In the genomic region with DNA sequence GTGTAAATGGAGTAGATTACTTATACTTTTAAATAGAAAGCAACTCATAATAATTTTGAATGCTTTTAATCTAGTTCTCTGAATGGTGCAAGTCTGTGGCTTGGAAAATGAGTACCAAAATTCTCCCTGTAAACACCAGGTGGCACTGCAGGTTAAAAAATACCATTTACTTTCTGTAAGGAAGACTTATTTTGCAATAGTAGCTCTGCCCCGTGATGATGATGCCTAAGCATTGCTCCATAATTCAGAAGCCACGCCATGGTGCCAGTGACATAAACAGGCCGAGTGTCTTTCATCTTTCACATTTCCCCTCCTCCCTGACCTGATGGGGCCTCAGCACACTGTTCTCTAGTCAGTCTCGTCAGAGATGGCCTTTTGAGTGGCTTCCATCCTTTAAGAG, we compare ENCODE assay signal across 8 mouse cellular contexts. TPM values are rescaled to one million over a fixed set of nuclear protein-coding genes. Genes with fewer than 3 reads are reported as not detected.
DNase-seq lines count a peak whose midpoint lies in the region; TF ChIP-seq lines count a peak whose summit lies in the region.
"Had no signal": no experiment of that assay in that cellular context is flagged by ENCODE, and none has a peak within 500 bp of the region (broad histone marks: within the 10 kb centered on the region; RNA-seq: fewer than 3 reads in every experiment).

No protein-coding gene starts in this region.

- DNase-seq in kidney, adult 9 months: peak; percentile 64
- no peak for DNase-seq in kidney, adult 18-20 months
- peak; percentile 12 to 13 for DNase-seq in B cell, adult 2 months
- no peak for DNase-seq in ES-E14 (ENCODE audit: low read depth, low spot score)
- peak; percentile 47 for DNase-seq in forelimb bud, embryonic 11.5 days (ENCODE audit: low read depth, low spot score)
- DNase-seq in lung, postnatal 36 days: peak; percentile 86
- DNase-seq in spleen, postnatal 10 days (ENCODE audit: low spot score in 2 of 2): no peak

- no peak overlapping the region for H3K9ac ChIP-seq in ES-E14 (ENCODE audit: insufficient read depth, low read depth, low read length, poor library complexity, severe bottlenecking)

- no peaks in the 10 kb centered on the region; the same call in 1 of the 2 replicates for H3K36me3 ChIP-seq in ES-E14 (ENCODE audit: control insufficient read depth, insufficient read depth, low read length, poor library complexity, severe bottlenecking)

- no peaks in the 10 kb centered on the region for H3K9me3 ChIP-seq in ES-E14 (ENCODE audit: control insufficient read depth, insufficient read depth, low read depth, low read length)

- no peak overlapping the region for H3K4me3 ChIP-seq in ES-E14 (ENCODE audit: insufficient read depth in 1 of 2, low read depth in 1 of 2, low read length in 2 of 2, poor library complexity in 1 of 2, severe bottlenecking in 1 of 2)
- H3K4me3 ChIP-seq: erythroblast, embryonic 14.5 days had no signal

- H3K27ac ChIP-seq in ES-E14 (ENCODE audit: insufficient read depth, low read depth, low read length, poor library complexity, severe bottlenecking): no peak overlapping the region

- in situ Hi-C loops in ES-E14 (cut with MboI; ENCODE audit: low sequenced_read_pairs in 2 of 2, unreplicated experiment in 2 of 2): loop anchor here in 1 of 2 experiments (10.0 kb wide), 1 partner anchor 636 kb away; no protein-coding TSS in a partner anchor

- H3K4me1 ChIP-seq in ES-E14 (ENCODE audit: control insufficient read depth in 2 of 2, insufficient read depth in 2 of 2, low read length in 2 of 2, poor library complexity in 1 of 2): peaks cover 2 to 8% of the 10 kb centered on the region in 2 experiments; a peak in 2 of 4 replicates

TF ChIP-seq in ES-E14, 5 proteins besides CTCF, POLR2A, EP300 and RAD21:
- TF ChIP-seq MAFK (IDR thresholded peaks at IDR 0.05; ENCODE audit: insufficient read depth, low read depth, low read length) (no peak), ZC3H11A (IDR thresholded peaks at IDR 0.05; ENCODE audit: borderline replicate concordance, low read depth, low read length) (0 out of 2 replicates have a peak, but pooled peaks have one; percentile 2)
TF ChIP-seq in ES-E14: peak in this region for 1.

RNA-seq across cellular contexts. Expression of a gene that starts 21.6 kb away (rescaled TPM):
- total RNA-seq in ES-E14 (2012; rRNA removed): 14.1 and 16.3 TPM in 2 replicates

Comparison
In these comparisons a context has a peak if more than half of its experiments do, and no peak if none do; other contexts are left out.
1. DNase-seq: peak in kidney, adult 9 months (single experiment), B cell, adult 2 months (2 of 2), forelimb bud, embryonic 11.5 days (single experiment) and lung, postnatal 36 days (single experiment); none in kidney, adult 18-20 months (single experiment), ES-E14 (single experiment) and spleen, postnatal 10 days (0 of 2).